Mouse (Mus musculus): ENCODE results near the gene Slc25a31. TPM values are rescaled to one million over a fixed set of nuclear protein-coding genes. Genes with fewer than 3 reads are reported as not detected.

Slc25a31 gene
- 0.11 TPM in 1 of 2 replicates, not detected in the other for polyA plus RNA-seq (2014; fragmentation: Nextera tagmentation; extraction: Ambion mirVana)

- 93% methylated on average over 30 of the region's 30 CpGs for whole genome bisulfite sequencing
- no peaks in the 10 kb centered on the region; the same call in 1 of the 2 replicates for H3K9me3 ChIP-seq (ENCODE audit: control insufficient read depth, low read length)
- ATAC-seq (replicated peaks; ENCODE audit: low FRiP score): no peak
- no peak within 1 kb of the TSS for H3K4me2 ChIP-seq (ENCODE audit: low read depth, low read length, severe bottlenecking)
- no peak for DNase-seq (ENCODE audit: low spot score)
- H3K27me3 ChIP-seq (ENCODE audit: control insufficient read depth, insufficient read depth, low read length): no peaks in the 10 kb centered on the region
- H3K9ac ChIP-seq (ENCODE audit: low read length): no peak within 1 kb of the TSS
- H3K4me1 ChIP-seq (replicated peaks; ENCODE audit: control insufficient read depth, insufficient read depth, low read length): no peaks in the 10 kb centered on the region
- H3K27ac ChIP-seq (ENCODE audit: low read depth, low read length): no peak within 1 kb of the TSS
- no peaks in the 10 kb centered on the region for H3K36me3 ChIP-seq (ENCODE audit: control insufficient read depth, insufficient read depth, low read length)
- no peak within 1 kb of the TSS for H3K4me3 ChIP-seq (ENCODE audit: low read depth, low read length)
Observed at GRCm38 (mm10) chr3:40708655-40709054, at the start of gene Slc25a31. Gene Slc25a31, plus strand, starts transcription at chr3:40708855.

- Histone ChIP-seq H3K36me3 (ENCODE audit: control insufficient read depth, insufficient read depth, low read length) (no peaks in the 10 kb centered on the region; the same call in 1 of the 2 replicates), H3K4me1 (replicated peaks; ENCODE audit: control insufficient read depth, insufficient read depth, low read length) (no peaks in the 10 kb centered on the region), H3K4me3 (ENCODE audit: low read depth, low read length) (no peak overlapping the region), H3K9ac (ENCODE audit: low read length) (no peak overlapping the region), H3K27me3 (ENCODE audit: control insufficient read depth, insufficient read depth, low read length) (no peaks in the 10 kb centered on the region), H3K27ac (ENCODE audit: low read depth, low read length) (no peak overlapping the region), H3K9me3 (ENCODE audit: control insufficient read depth, low read length) (no peaks in the 10 kb centered on the region), H3K4me2 (ENCODE audit: low read depth, low read length, severe bottlenecking) (no peak overlapping the region)
- DNase-seq (ENCODE audit: low spot score): no peak
- WGBS: 98% methylated on average over 2 of the region's 2 CpGs
- no peak for ATAC-seq (replicated peaks; ENCODE audit: low FRiP score)
Observed at GRCm38 (mm10) chr3:40660231-40660630, 48.4 kb upstream of the Slc25a31 start.

GRCm38 (mm10) chr3:40666109-40666508 lies 42.5 kb upstream of the Slc25a31 start:
- H3K9ac ChIP-seq (ENCODE audit: low read length): no peak overlapping the region
- ATAC-seq (replicated peaks; ENCODE audit: low FRiP score): no peak
- H3K4me3 ChIP-seq (ENCODE audit: low read depth, low read length): no peak overlapping the region
- H3K27me3 ChIP-seq (ENCODE audit: control insufficient read depth, insufficient read depth, low read length): no peaks in the 10 kb centered on the region
- H3K4me2 ChIP-seq (ENCODE audit: low read depth, low read length, severe bottlenecking): no peak overlapping the region
- H3K27ac ChIP-seq (ENCODE audit: low read depth, low read length): no peak overlapping the region
- WGBS: 91% methylated on average over 4 of the region's 4 CpGs
- no peaks in the 10 kb centered on the region for H3K9me3 ChIP-seq (ENCODE audit: control insufficient read depth, low read length)
- no peak for DNase-seq (ENCODE audit: low spot score)
- no peaks in the 10 kb centered on the region for H3K4me1 ChIP-seq (replicated peaks; ENCODE audit: control insufficient read depth, insufficient read depth, low read length)
- H3K36me3 ChIP-seq (ENCODE audit: control insufficient read depth, insufficient read depth, low read length): no peaks in the 10 kb centered on the region; the same call in 1 of the 2 replicates

- no peak overlapping the region for H3K4me2 ChIP-seq (ENCODE audit: low read depth, low read length, severe bottlenecking)
- no peaks in the 10 kb centered on the region for H3K4me1 ChIP-seq (replicated peaks; ENCODE audit: control insufficient read depth, insufficient read depth, low read length)
- ATAC-seq (replicated peaks; ENCODE audit: low FRiP score) (0 out of 2 replicates have a peak, but pooled peaks have one; percentile 10), DNase-seq (ENCODE audit: low spot score) (no peak)
- no peak overlapping the region for H3K9ac ChIP-seq (ENCODE audit: low read length)
- no peak overlapping the region for H3K4me3 ChIP-seq (ENCODE audit: low read depth, low read length)
- WGBS: 80% methylated on average over 8 of the region's 8 CpGs
- H3K36me3 ChIP-seq (ENCODE audit: control insufficient read depth, insufficient read depth, low read length): no peaks in the 10 kb centered on the region; the same call in 1 of the 2 replicates
- no peak overlapping the region for H3K27ac ChIP-seq (ENCODE audit: low read depth, low read length)
- no peaks in the 10 kb centered on the region for H3K27me3 ChIP-seq (ENCODE audit: control insufficient read depth, insufficient read depth, low read length)
- H3K9me3 ChIP-seq (ENCODE audit: control insufficient read depth, low read length): no peaks in the 10 kb centered on the region
Observed at GRCm38 (mm10) chr3:40666861-40667719, 41.6 kb upstream of the Slc25a31 start.

GRCm38 (mm10) chr3:40668889-40669288 lies 39.8 kb upstream of the Slc25a31 start:
- H3K27ac ChIP-seq (ENCODE audit: low read depth, low read length): no peak overlapping the region
- H3K27me3 ChIP-seq (ENCODE audit: control insufficient read depth, insufficient read depth, low read length): no peaks in the 10 kb centered on the region
- WGBS: 74% methylated on average over 6 of the region's 6 CpGs
- H3K9ac ChIP-seq (ENCODE audit: low read length): no peak overlapping the region
- H3K9me3 ChIP-seq (ENCODE audit: control insufficient read depth, low read length): no peaks in the 10 kb centered on the region
- ATAC-seq (replicated peaks; ENCODE audit: low FRiP score): no peak
- no peaks in the 10 kb centered on the region for H3K36me3 ChIP-seq (ENCODE audit: control insufficient read depth, insufficient read depth, low read length)
- peaks cover 5% of the 10 kb centered on the region; the same call in 1 of the 2 replicates for H3K4me1 ChIP-seq (replicated peaks; ENCODE audit: control insufficient read depth, insufficient read depth, low read length)
- no peak for DNase-seq (ENCODE audit: low spot score)
- no peak overlapping the region for H3K4me3 ChIP-seq (ENCODE audit: low read depth, low read length)
- no peak overlapping the region for H3K4me2 ChIP-seq (ENCODE audit: low read depth, low read length, severe bottlenecking)

GRCm38 (mm10) chr3:40669395-40669794 lies 39.3 kb upstream of the Slc25a31 start:
- no peak overlapping the region for H3K4me2 ChIP-seq (ENCODE audit: low read depth, low read length, severe bottlenecking)
- H3K36me3 ChIP-seq (ENCODE audit: control insufficient read depth, insufficient read depth, low read length): no peaks in the 10 kb centered on the region
- no peaks in the 10 kb centered on the region for H3K9me3 ChIP-seq (ENCODE audit: control insufficient read depth, low read length)
- no peak for DNase-seq (ENCODE audit: low spot score)
- H3K9ac ChIP-seq (ENCODE audit: low read length): no peak overlapping the region
- no peaks in the 10 kb centered on the region for H3K27me3 ChIP-seq (ENCODE audit: control insufficient read depth, insufficient read depth, low read length)
- 86% methylated on average over 3 of the region's 3 CpGs for WGBS
- no peak overlapping the region for H3K4me3 ChIP-seq (ENCODE audit: low read depth, low read length)
- no peak for ATAC-seq (replicated peaks; ENCODE audit: low FRiP score)
- H3K27ac ChIP-seq (ENCODE audit: low read depth, low read length): no peak overlapping the region
- H3K4me1 ChIP-seq (replicated peaks; ENCODE audit: control insufficient read depth, insufficient read depth, low read length): peaks cover 7% of the 10 kb centered on the region; the same call in 1 of the 2 replicates

- H3K4me3 ChIP-seq (ENCODE audit: low read depth, low read length): no peak overlapping the region
- no peaks in the 10 kb centered on the region for H3K36me3 ChIP-seq (ENCODE audit: control insufficient read depth, insufficient read depth, low read length)
- no peak overlapping the region for H3K4me2 ChIP-seq (ENCODE audit: low read depth, low read length, severe bottlenecking)
- 14% methylated on average over 1 of the region's 1 CpGs for WGBS
- DNase-seq (ENCODE audit: low spot score) (no peak), ATAC-seq (replicated peaks; ENCODE audit: low FRiP score) (peak; percentile 91)
- H3K4me1 ChIP-seq (replicated peaks; ENCODE audit: control insufficient read depth, insufficient read depth, low read length): peaks cover 12% of the 10 kb centered on the region; the same call in 1 of the 2 replicates
- H3K9ac ChIP-seq (ENCODE audit: low read length): no peak overlapping the region
- H3K27ac ChIP-seq (ENCODE audit: low read depth, low read length): peak overlapping the region; percentile 27; the same call in 1 of the 2 replicates
- no peaks in the 10 kb centered on the region for H3K9me3 ChIP-seq (ENCODE audit: control insufficient read depth, low read length)
- no peaks in the 10 kb centered on the region for H3K27me3 ChIP-seq (ENCODE audit: control insufficient read depth, insufficient read depth, low read length)
Observed at GRCm38 (mm10) chr3:40673515-40673914, 35.1 kb upstream of the Slc25a31 start.

GRCm38 (mm10) chr3:40674873-40675405 lies 33.7 kb upstream of the Slc25a31 start:
- Histone ChIP-seq H3K4me1 (replicated peaks; ENCODE audit: control insufficient read depth, insufficient read depth, low read length) (peaks cover 14% of the 10 kb centered on the region; the same call in 1 of the 2 replicates), H3K27me3 (ENCODE audit: control insufficient read depth, insufficient read depth, low read length) (no peaks in the 10 kb centered on the region), H3K27ac (ENCODE audit: low read depth, low read length) (peak overlapping the region; percentile 47; the same call in 1 of the 2 replicates), H3K9me3 (ENCODE audit: control insufficient read depth, low read length) (no peaks in the 10 kb centered on the region), H3K4me3 (ENCODE audit: low read depth, low read length) (no peak overlapping the region), H3K9ac (ENCODE audit: low read length) (no peak overlapping the region), H3K4me2 (ENCODE audit: low read depth, low read length, severe bottlenecking) (no peak overlapping the region), H3K36me3 (ENCODE audit: control insufficient read depth, insufficient read depth, low read length) (no peaks in the 10 kb centered on the region)
- DNase-seq (ENCODE audit: low spot score): no peak
- 4% methylated on average over 8 of the region's 8 CpGs for WGBS
- ATAC-seq (replicated peaks; ENCODE audit: low FRiP score): 0 out of 2 replicates have a peak, but pooled peaks have one; percentile 29

Measured in forebrain, embryonic 11.5 days (tissue).